Mouse (Mus musculus): ENCODE results near the gene Bcap31. TPM values are rescaled to one million over a fixed set of nuclear protein-coding genes. Genes with fewer than 3 reads are reported as not detected.

Gene Bcap31
- polyA plus RNA-seq, 1 experiment from 2014 or later, result 258 TPM

DNA sequence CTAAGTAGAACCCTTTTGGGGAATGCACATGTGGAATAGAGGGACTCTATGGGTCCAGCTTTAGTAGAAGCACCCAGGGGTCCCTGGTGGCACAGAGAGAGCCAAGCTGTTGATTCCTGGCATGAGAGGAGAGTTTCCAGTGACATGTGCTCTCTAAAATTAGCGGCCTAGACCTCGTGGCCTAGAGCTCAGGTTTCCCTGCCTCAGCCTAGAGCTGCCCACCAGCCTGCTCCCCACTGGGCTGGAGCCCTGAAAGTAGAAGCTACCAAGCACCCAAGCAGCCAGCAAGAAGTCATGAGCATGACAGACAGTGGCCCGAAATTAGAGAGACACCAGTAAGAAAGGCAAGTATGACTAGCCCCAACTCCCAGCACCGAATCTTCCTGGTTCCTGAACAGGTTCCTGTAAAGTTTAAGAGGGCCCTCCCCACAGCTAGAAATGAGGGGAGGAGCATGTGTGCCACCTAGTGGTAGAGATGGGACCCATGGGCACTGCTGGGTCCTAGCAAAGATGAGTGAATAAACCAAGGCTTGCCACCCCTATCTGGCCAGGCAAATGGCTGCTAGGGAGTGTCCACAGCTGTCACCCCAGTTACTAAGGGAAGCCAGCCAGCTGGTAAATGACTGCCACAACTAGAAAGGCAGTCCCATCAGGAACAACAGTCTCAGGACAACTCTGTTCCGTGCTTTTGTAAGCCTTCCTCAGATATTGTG, 24.9 kb downstream of the Bcap31 start:
- H3K4me2 ChIP-seq, result no peak overlapping the region
- no peaks in the 10 kb centered on the region; the same call in 1 of the 2 replicates for H3K36me3 ChIP-seq (ENCODE audit: control insufficient read depth, insufficient read depth, low read length)
- 71% methylated on average over 5 of the region's 5 CpGs for WGBS
- ATAC-seq (replicated peaks; ENCODE audit: low FRiP score) (no peak; the same call in 1 of the 2 replicates), DNase-seq (ENCODE audit: low spot score) (no peak)
- H3K9ac ChIP-seq (ENCODE audit: low read depth, low read length), result no peak overlapping the region
- H3K27me3 ChIP-seq (replicated peaks; ENCODE audit: control insufficient read depth, insufficient read depth, low read length), result peaks cover 2% of the 10 kb centered on the region; the same call in 1 of the 2 replicates
- H3K27ac ChIP-seq (ENCODE audit: low read depth, low read length), result no peak overlapping the region
- no peaks in the 10 kb centered on the region for H3K9me3 ChIP-seq (ENCODE audit: control insufficient read depth, low read length)
- no peak overlapping the region for H3K4me3 ChIP-seq (ENCODE audit: low read depth, low read length)
- H3K4me1 ChIP-seq (replicated peaks; ENCODE audit: control insufficient read depth, insufficient read depth, low read length), result no peaks in the 10 kb centered on the region

- H3K4me2 ChIP-seq, result no peak overlapping the region
- ATAC-seq (replicated peaks; ENCODE audit: low FRiP score), result no peak
- WGBS, result 67% methylated on average over 3 of the region's 3 CpGs
- DNase-seq (ENCODE audit: low spot score), result no peak
- H3K36me3 ChIP-seq (ENCODE audit: control insufficient read depth, insufficient read depth, low read length), result no peaks in the 10 kb centered on the region; the same call in 1 of the 2 replicates
- no peak overlapping the region for H3K9ac ChIP-seq (ENCODE audit: low read depth, low read length)
- no peak overlapping the region for H3K27ac ChIP-seq (ENCODE audit: low read depth, low read length)
- H3K4me1 ChIP-seq (replicated peaks; ENCODE audit: control insufficient read depth, insufficient read depth, low read length), result no peaks in the 10 kb centered on the region; the same call in 1 of the 2 replicates
- H3K9me3 ChIP-seq (ENCODE audit: control insufficient read depth, low read length), result no peaks in the 10 kb centered on the region
- H3K4me3 ChIP-seq (ENCODE audit: low read depth, low read length), result no peak overlapping the region
- no peaks in the 10 kb centered on the region; the same call in 1 of the 2 replicates for H3K27me3 ChIP-seq (replicated peaks; ENCODE audit: control insufficient read depth, insufficient read depth, low read length)
Measured at GRCm38 (mm10) chrX:73685629-73686028, 30.3 kb downstream of the Bcap31 start.

DNA sequence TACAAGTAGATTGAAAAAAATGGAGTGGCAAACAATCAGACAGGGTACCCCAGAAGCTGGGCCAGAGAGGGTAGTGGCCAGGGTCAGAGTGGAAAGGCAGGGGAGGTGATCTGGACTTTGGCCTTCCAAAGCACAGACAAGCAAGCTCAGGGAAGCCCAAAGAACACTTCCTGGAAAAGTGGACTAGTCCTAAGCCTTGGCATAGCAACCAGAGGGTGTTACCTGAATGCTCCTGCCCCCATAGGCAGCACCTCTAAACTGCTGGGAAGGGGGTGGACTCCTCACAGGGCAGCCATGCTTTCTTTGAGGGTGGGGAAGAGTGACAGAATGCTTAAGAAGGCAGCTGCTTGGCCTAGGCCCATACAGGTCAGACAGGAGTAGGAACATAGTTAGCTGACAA, 31.0 kb downstream of the Bcap31 start:
- no peak for ATAC-seq (replicated peaks; ENCODE audit: low FRiP score)
- no peaks in the 10 kb centered on the region; the same call in 1 of the 2 replicates for H3K36me3 ChIP-seq (ENCODE audit: control insufficient read depth, insufficient read depth, low read length)

DNA sequence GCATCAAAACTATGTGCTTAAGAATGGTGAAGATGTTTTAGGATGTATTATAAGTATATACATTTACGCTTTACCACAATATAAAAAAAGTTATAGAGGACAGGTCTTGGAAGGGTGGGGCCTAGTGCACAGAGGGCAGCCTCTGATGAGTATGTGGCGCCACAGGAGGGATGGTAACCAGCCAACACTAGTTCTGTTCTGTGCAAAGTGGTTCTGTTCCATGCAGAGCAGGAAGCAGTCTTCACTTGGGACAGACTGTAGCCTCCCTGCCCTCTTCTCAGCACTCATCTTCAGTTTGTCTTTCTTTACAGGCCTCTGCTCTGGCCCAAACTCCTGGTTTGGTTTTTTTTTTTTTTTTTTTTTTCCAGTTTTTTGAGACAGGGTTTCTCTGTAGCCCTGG, 31.8 kb downstream of the Bcap31 start:
- Histone ChIP-seq H3K36me3 (ENCODE audit: control insufficient read depth, insufficient read depth, low read length) (no peaks in the 10 kb centered on the region; the same call in 1 of the 2 replicates), H3K4me1 (replicated peaks; ENCODE audit: control insufficient read depth, insufficient read depth, low read length) (no peaks in the 10 kb centered on the region; the same call in 1 of the 2 replicates), H3K27ac (ENCODE audit: low read depth, low read length) (no peak overlapping the region), H3K4me3 (ENCODE audit: low read depth, low read length) (no peak overlapping the region), H3K4me2 (no peak overlapping the region), H3K9ac (ENCODE audit: low read depth, low read length) (no peak overlapping the region), H3K9me3 (ENCODE audit: control insufficient read depth, low read length) (no peaks in the 10 kb centered on the region), H3K27me3 (replicated peaks; ENCODE audit: control insufficient read depth, insufficient read depth, low read length) (no peaks in the 10 kb centered on the region; the same call in 1 of the 2 replicates)
- WGBS, result 85% methylated on average over 2 of the region's 2 CpGs
- DNase-seq (ENCODE audit: low spot score) (no peak), ATAC-seq (replicated peaks; ENCODE audit: low FRiP score) (no peak)

More for the DNA sequence above, 31.0 kb downstream of the Bcap31 start:
- Histone ChIP-seq H3K27ac (ENCODE audit: low read depth, low read length) (no peak overlapping the region), H3K9me3 (ENCODE audit: control insufficient read depth, low read length) (no peaks in the 10 kb centered on the region), H3K4me2 (no peak overlapping the region), H3K4me3 (ENCODE audit: low read depth, low read length) (no peak overlapping the region), H3K9ac (ENCODE audit: low read depth, low read length) (no peak overlapping the region), H3K27me3 (replicated peaks; ENCODE audit: control insufficient read depth, insufficient read depth, low read length) (no peaks in the 10 kb centered on the region; the same call in 1 of the 2 replicates), H3K4me1 (replicated peaks; ENCODE audit: control insufficient read depth, insufficient read depth, low read length) (no peaks in the 10 kb centered on the region; the same call in 1 of the 2 replicates)
- DNase-seq (ENCODE audit: low spot score), result no peak

DNA sequence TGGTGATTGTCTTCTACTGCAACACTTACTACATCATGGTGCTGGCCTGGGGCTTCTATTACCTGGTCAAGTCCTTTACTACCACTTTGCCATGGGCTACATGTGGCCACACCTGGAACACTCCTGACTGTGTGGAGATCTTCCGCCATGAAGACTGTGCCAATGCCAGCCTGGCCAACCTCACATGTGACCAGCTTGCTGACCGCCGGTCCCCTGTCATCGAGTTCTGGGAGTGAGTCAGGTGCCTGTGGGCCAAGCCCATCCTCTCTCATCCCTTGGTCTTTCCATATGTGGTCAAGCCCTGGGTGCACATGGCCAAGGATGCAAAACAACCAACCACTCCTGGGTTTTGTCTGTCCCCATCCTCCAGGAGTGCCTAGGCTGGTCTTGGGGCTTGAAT, 39.3 kb downstream of the Bcap31 start:
- Histone ChIP-seq H3K9me3 (ENCODE audit: control insufficient read depth, low read length) (no peaks in the 10 kb centered on the region), H3K4me3 (ENCODE audit: low read depth, low read length) (no peak overlapping the region), H3K36me3 (ENCODE audit: control insufficient read depth, insufficient read depth, low read length) (no peaks in the 10 kb centered on the region), H3K4me1 (replicated peaks; ENCODE audit: control insufficient read depth, insufficient read depth, low read length) (no peaks in the 10 kb centered on the region), H3K27me3 (replicated peaks; ENCODE audit: control insufficient read depth, insufficient read depth, low read length) (peaks cover 26% of the 10 kb centered on the region), H3K4me2 (no peak overlapping the region), H3K9ac (ENCODE audit: low read depth, low read length) (no peak overlapping the region), H3K27ac (ENCODE audit: low read depth, low read length) (no peak overlapping the region)
- WGBS, result 92% methylated on average over 4 of the region's 4 CpGs
- ATAC-seq (replicated peaks; ENCODE audit: low FRiP score) (no peak), DNase-seq (ENCODE audit: low spot score) (no peak)

GRCm38 (mm10) chrX:73675231-73675630, 40.7 kb downstream of the Bcap31 start:
- no peak overlapping the region for H3K9ac ChIP-seq (ENCODE audit: low read depth, low read length)
- ATAC-seq (replicated peaks; ENCODE audit: low FRiP score) (no peak), DNase-seq (ENCODE audit: low spot score) (no peak)
- no peaks in the 10 kb centered on the region for H3K4me1 ChIP-seq (replicated peaks; ENCODE audit: control insufficient read depth, insufficient read depth, low read length)
- H3K27me3 ChIP-seq (replicated peaks; ENCODE audit: control insufficient read depth, insufficient read depth, low read length), result peaks cover 26% of the 10 kb centered on the region
- no peak overlapping the region for H3K27ac ChIP-seq (ENCODE audit: low read depth, low read length)
- no peak overlapping the region for H3K4me2 ChIP-seq
- WGBS, result 55% methylated on average over 2 of the region's 2 CpGs
- no peaks in the 10 kb centered on the region for H3K36me3 ChIP-seq (ENCODE audit: control insufficient read depth, insufficient read depth, low read length)
- no peaks in the 10 kb centered on the region for H3K9me3 ChIP-seq (ENCODE audit: control insufficient read depth, low read length)
- no peak overlapping the region for H3K4me3 ChIP-seq (ENCODE audit: low read depth, low read length)

DNA sequence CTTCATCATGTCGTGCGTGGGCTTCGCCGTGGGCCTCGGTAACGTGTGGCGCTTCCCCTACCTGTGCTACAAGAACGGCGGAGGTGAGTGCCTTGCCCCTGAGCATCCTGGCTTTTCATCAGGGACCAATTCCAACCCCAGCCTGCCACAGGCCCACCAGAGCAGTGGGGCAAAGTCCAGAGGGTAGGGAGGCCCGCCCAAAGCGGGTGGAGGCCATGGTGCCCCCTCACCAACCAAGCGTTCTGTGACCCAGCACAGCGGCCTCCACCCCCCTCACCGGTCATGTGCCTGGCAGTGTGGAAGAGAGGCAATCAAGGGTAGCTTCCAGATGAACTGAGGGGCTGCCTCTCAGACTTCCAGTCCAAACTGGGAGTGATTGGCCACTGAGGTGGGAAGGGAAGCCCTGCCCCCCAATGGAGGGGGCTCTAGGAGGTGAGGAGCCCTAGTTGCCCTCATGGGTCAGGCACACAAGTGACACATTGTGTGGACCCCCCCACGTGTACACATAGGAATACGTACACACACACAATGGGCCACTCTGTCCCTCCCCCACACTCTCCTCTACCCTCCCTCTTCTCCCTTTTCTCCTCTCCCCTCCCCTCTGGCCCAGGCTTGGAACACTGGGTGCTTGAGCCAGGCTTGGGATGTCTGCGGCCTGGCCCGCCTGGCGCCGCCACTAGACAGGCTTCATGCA, 41.9 kb downstream of the Bcap31 start:
- H3K4me2 ChIP-seq, result peak overlapping the region; percentile 75
- no peaks in the 10 kb centered on the region for H3K4me1 ChIP-seq (replicated peaks; ENCODE audit: control insufficient read depth, insufficient read depth, low read length)
- H3K27ac ChIP-seq (ENCODE audit: low read depth, low read length), result no peak overlapping the region
- peak overlapping the region; percentile 65; the same call in 1 of the 2 replicates for H3K9ac ChIP-seq (ENCODE audit: low read depth, low read length)
- WGBS, result 29% methylated on average over 20 of the region's 20 CpGs
- peaks cover 26% of the 10 kb centered on the region for H3K27me3 ChIP-seq (replicated peaks; ENCODE audit: control insufficient read depth, insufficient read depth, low read length)
- no peaks in the 10 kb centered on the region for H3K36me3 ChIP-seq (ENCODE audit: control insufficient read depth, insufficient read depth, low read length)
- DNase-seq (ENCODE audit: low spot score) (peak; percentile 36), ATAC-seq (replicated peaks; ENCODE audit: low FRiP score) (0 out of 2 replicates have a peak, but pooled peaks have one; percentile 22)
- no peaks in the 10 kb centered on the region for H3K9me3 ChIP-seq (ENCODE audit: control insufficient read depth, low read length)
- peak overlapping the region; percentile 60 for H3K4me3 ChIP-seq (ENCODE audit: low read depth, low read length)

DNA sequence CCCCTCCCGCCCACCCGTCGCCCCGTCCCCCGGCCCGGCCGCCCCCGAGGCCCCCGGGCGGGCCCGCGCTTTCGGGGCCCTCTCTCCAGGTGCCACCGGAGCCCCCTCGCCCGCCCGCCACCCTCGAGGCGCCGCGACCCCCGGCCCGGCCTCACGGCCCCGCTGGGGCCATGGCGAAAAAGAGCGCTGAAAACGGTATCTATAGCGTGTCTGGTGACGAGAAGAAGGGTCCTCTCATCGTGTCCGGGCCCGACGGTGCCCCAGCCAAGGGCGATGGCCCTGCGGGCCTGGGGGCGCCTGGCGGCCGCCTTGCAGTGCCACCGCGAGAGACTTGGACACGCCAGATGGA, 42.4 kb downstream of the Bcap31 start:
- no peaks in the 10 kb centered on the region for H3K36me3 ChIP-seq (ENCODE audit: control insufficient read depth, insufficient read depth, low read length)
- H3K4me1 ChIP-seq (replicated peaks; ENCODE audit: control insufficient read depth, insufficient read depth, low read length), result no peaks in the 10 kb centered on the region
- peak overlapping the region; percentile 60 for H3K4me3 ChIP-seq (ENCODE audit: low read depth, low read length)
- no peaks in the 10 kb centered on the region for H3K9me3 ChIP-seq (ENCODE audit: control insufficient read depth, low read length)
- DNase-seq (ENCODE audit: low spot score), result no peak
- ATAC-seq (replicated peaks; ENCODE audit: low FRiP score), result 0 out of 2 replicates have a peak, but pooled peaks have one; percentile 10
- 21% methylated on average over 35 of the region's 42 CpGs for WGBS
- no peak overlapping the region for H3K27ac ChIP-seq (ENCODE audit: low read depth, low read length)
- H3K4me2 ChIP-seq, result peak overlapping the region; percentile 75
- H3K9ac ChIP-seq (ENCODE audit: low read depth, low read length), result peak overlapping the region; percentile 65
- peaks cover 26% of the 10 kb centered on the region for H3K27me3 ChIP-seq (replicated peaks; ENCODE audit: control insufficient read depth, insufficient read depth, low read length)
